Mouse (Mus musculus) erythroblast, embryonic 14.5 days (primary cell): Measurements from ENCODE around the gene Matn3.
"Not testable (repeated sequence)": the region's sequence is repeated elsewhere in the genome, so short reads cannot be mapped to it uniquely, and the experiment has no call there.

Source experiments
- GATA1 ChIP-seq: IDR thresholded peaks from 2 replicates; pipeline ENCODE4 v1.6.1; 2012; ENCODE audit warnings: low read length, inconsistent platforms, mixed read lengths
- TAL1 ChIP-seq: IDR thresholded peaks from 3 replicates; pipeline ENCODE4 v1.6.1; 2012; ENCODE audit warnings: low read length, inconsistent platforms, mixed read lengths

DNA sequence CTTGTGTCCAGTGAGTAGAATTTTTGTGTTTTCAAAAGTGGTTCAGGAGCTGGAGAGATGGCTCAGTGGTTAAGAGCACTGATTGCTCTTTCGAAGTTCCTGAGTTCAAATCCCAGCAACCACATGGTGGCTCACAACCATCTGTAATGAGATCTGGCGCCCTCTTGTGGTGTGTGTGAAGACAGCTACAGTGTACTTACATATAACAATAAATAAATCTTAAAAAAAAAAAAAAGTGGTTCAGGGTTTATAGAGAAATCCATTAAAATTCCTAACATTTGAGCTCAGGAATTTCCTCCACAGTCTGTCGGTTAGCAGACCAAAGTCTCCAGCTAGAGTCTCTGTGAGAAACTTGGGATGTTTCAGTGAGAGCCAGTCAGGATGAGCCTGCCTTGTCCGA, 11.5 kb upstream of the Matn3 start:
- not testable (repeated sequence) for TF ChIP-seq GATA1, TAL1
